Mouse (Mus musculus) testis, adult 2 months (tissue): ENCODE data around the gene Mreg.

ENCODE experiments used
- CTCF ChIP-seq: fragments of 200-500 bp; IDR thresholded peaks from 2 replicates; pipeline ENCODE4 v1.5.1; 2012; ENCODE audit warnings: low read depth, mild to moderate bottlenecking, inconsistent platforms, low read length, moderate library complexity; ENCODE audit not compliant: control insufficient read depth, insufficient read depth, insufficient replicate concordance
- POLR2A ChIP-seq: fragments of 200-500 bp; IDR thresholded peaks from 2 replicates; pipeline ENCODE4 v1.6.1; 2012; ENCODE audit warnings: low read depth, mild to moderate bottlenecking, inconsistent platforms, low read length, moderate library complexity; ENCODE audit not compliant: control insufficient read depth

GRCm38 (mm10) chr1:72251806-72252205 is 39.7 kb upstream of the Mreg start:
- no peak for TF ChIP-seq POLR2A
- TF ChIP-seq CTCF = no peak
